Mouse (Mus musculus) liver, embryonic 13.5 days (tissue): ENCODE results near the gene Sntg2. TPM values are rescaled to one million over a fixed set of nuclear protein-coding genes. Genes with fewer than 3 reads are reported as not detected.

ENCODE experiments used
- ATAC-seq: fragments of 200-750 bp; cut with Nextera tagmentation; 2 replicates; pipeline ENCODE4 v1.8.0; 2017; ENCODE audit warnings: low read depth, mild to moderate bottlenecking, moderate number of reproducible peaks, moderate library complexity
- DNase-seq: peaks from one replicate; pipeline ENCODE4 v3.0.0; 2022
- H3K27ac ChIP-seq: fragments of 300-500 bp; sonication (generic); 2 replicates; pipeline ENCODE4 v1.5.1; 2015; ENCODE audit warnings: moderate library complexity, mild to moderate bottlenecking, inconsistent platforms
- H3K27me3 ChIP-seq: fragments of 300-500 bp; sonication (generic); 2 replicates; pipeline ENCODE4 v1.6.1; 2015; ENCODE audit warnings: mild to moderate bottlenecking, inconsistent platforms
- H3K36me3 ChIP-seq: fragments of 300-500 bp; sonication (generic); 2 replicates; pipeline ENCODE4 v1.6.1; 2015; ENCODE audit warnings: mild to moderate bottlenecking, inconsistent platforms
- H3K4me1 ChIP-seq: fragments of 300-500 bp; sonication (generic); replicated peaks from 2 replicates; pipeline ENCODE4 v1.6.1; 2015; ENCODE audit warnings: inconsistent platforms
- H3K4me2 ChIP-seq: fragments of 300-500 bp; sonication (generic); 2 replicates; pipeline ENCODE4 v1.6.1; 2015; ENCODE audit warnings: inconsistent platforms, mild to moderate bottlenecking, moderate library complexity
- H3K4me3 ChIP-seq: fragments of 300-500 bp; sonication (generic); replicated peaks from 2 replicates; pipeline ENCODE4 v1.5.1; 2015; ENCODE audit warnings: mild to moderate bottlenecking, inconsistent platforms
- H3K9ac ChIP-seq: fragments of 300-500 bp; sonication (generic); 2 replicates; pipeline ENCODE4 v1.6.1; 2015; ENCODE audit warnings: mild to moderate bottlenecking, inconsistent platforms
- H3K9me3 ChIP-seq: fragments of 300-500 bp; sonication (generic); replicated peaks from 2 replicates; pipeline ENCODE4 v1.6.1; 2016; ENCODE audit warnings: inconsistent platforms
- WGBS: fragments of 180-500 bp; shearing (Covaris S2); methylation state at CpG from one replicate; pipeline ENCODE4 v1.1.7; 2015; ENCODE audit not compliant: insufficient replicate concordance; 5-methylcytosine and 5-hydroxymethylcytosine counted together
- polyA plus RNA-seq: library from polyadenylated mRNA; unstranded; fragments of >200 nt; fragmentation: Nextera tagmentation; extraction: Ambion mirVana; gene quantifications from 2 replicates; pipeline ENCODE4 v1.2.1, GENCODE M21; 2015

Gene Sntg2
- polyA plus RNA-seq, 1 experiment from 2014 or later: 0.29 TPM

GRCm38 (mm10) chr12:30159788-30160187 is 213.4 kb downstream of the Sntg2 start:
- Histone ChIP-seq H3K27me3 (no peaks in the 10 kb centered on the region), H3K4me1 (no peaks in the 10 kb centered on the region), H3K27ac (no peak overlapping the region), H3K9me3 (no peaks in the 10 kb centered on the region), H3K4me3 (no peak overlapping the region), H3K9ac (no peak overlapping the region), H3K36me3 (no peaks in the 10 kb centered on the region), H3K4me2 (no peak overlapping the region)
- DNase-seq: no peak
- WGBS: 65% methylated on average over 8 of the region's 8 CpGs
- no peak for ATAC-seq

GRCm38 (mm10) chr12:30154079-30154673 is 219.0 kb downstream of the Sntg2 start:
- ATAC-seq: no peak

GRCm38 (mm10) chr12:30142085-30142484 is 231.1 kb downstream of the Sntg2 start:
- no peak for DNase-seq
- ATAC-seq: no peak
- H3K4me2 ChIP-seq: no peak overlapping the region
- H3K4me1 ChIP-seq: no peaks in the 10 kb centered on the region
- H3K36me3 ChIP-seq: no peaks in the 10 kb centered on the region
- no peaks in the 10 kb centered on the region for H3K27me3 ChIP-seq
- H3K9ac ChIP-seq: no peak overlapping the region
- no peaks in the 10 kb centered on the region for H3K9me3 ChIP-seq
- H3K4me3 ChIP-seq: no peak overlapping the region
- H3K27ac ChIP-seq: no peak overlapping the region
- WGBS: 41% methylated on average over 3 of the region's 3 CpGs

More at GRCm38 (mm10) chr12:30154079-30154673, 219.0 kb downstream of the Sntg2 start:
- Histone ChIP-seq H3K9me3 (no peaks in the 10 kb centered on the region), H3K9ac (no peak overlapping the region), H3K4me3 (no peak overlapping the region), H3K27me3 (no peaks in the 10 kb centered on the region), H3K4me1 (no peaks in the 10 kb centered on the region), H3K36me3 (no peaks in the 10 kb centered on the region), H3K4me2 (no peak overlapping the region), H3K27ac (no peak overlapping the region)
- 57% methylated on average over 7 of the region's 7 CpGs for WGBS
- DNase-seq: no peak

GRCm38 (mm10) chr12:30132524-30132923 is 240.7 kb downstream of the Sntg2 start, which contains the start of gene Tpo:
TSS of gene Tpo (minus strand) at chr12:30132624.
- no peak for ATAC-seq
- Histone ChIP-seq H3K4me2 (no peak within 1 kb of the TSS), H3K36me3 (no peaks in the 10 kb centered on the region), H3K4me1 (no peaks in the 10 kb centered on the region), H3K27me3 (no peaks in the 10 kb centered on the region), H3K9ac (no peak within 1 kb of the TSS), H3K4me3 (no peak within 1 kb of the TSS), H3K9me3 (no peaks in the 10 kb centered on the region), H3K27ac (no peak within 1 kb of the TSS)
- DNase-seq: no peak
- WGBS: 59% methylated on average over 4 of the region's 4 CpGs

- no peak for ATAC-seq
- H3K9me3 ChIP-seq: no peaks in the 10 kb centered on the region
- no peaks in the 10 kb centered on the region for H3K36me3 ChIP-seq
- no peak overlapping the region for H3K4me3 ChIP-seq
- no peak overlapping the region for H3K4me2 ChIP-seq
- H3K9ac ChIP-seq: no peak overlapping the region
- H3K27ac ChIP-seq: no peak overlapping the region
- 63% methylated on average over 6 of the region's 6 CpGs for WGBS
- H3K4me1 ChIP-seq: no peaks in the 10 kb centered on the region
- no peak for DNase-seq
- H3K27me3 ChIP-seq: no peaks in the 10 kb centered on the region
Observed at GRCm38 (mm10) chr12:30129411-30129716, 243.8 kb downstream of the Sntg2 start.

- ATAC-seq (no peak), DNase-seq (no peak)
- no peaks in the 10 kb centered on the region for H3K9me3 ChIP-seq
- H3K9ac ChIP-seq: no peak overlapping the region
- WGBS: 52% methylated on average over 7 of the region's 7 CpGs
- H3K27me3 ChIP-seq: no peaks in the 10 kb centered on the region
- no peaks in the 10 kb centered on the region for H3K36me3 ChIP-seq
- H3K4me3 ChIP-seq: no peak overlapping the region
- H3K27ac ChIP-seq: no peak overlapping the region
- H3K4me1 ChIP-seq: no peaks in the 10 kb centered on the region
- no peak overlapping the region for H3K4me2 ChIP-seq
Observed at GRCm38 (mm10) chr12:30128561-30129410, 244.4 kb downstream of the Sntg2 start.

Other genes starting within 250 kb of the Sntg2 start
- not detected in 2 replicates for gene Tpo, start 240.8 kb downstream of the Sntg2 start, polyA plus RNA-seq
- 10.9 and 12.1 TPM in 2 replicates for gene Tmem18, start 211.1 kb upstream of the Sntg2 start, polyA plus RNA-seq